Mouse (Mus musculus) E14TG2a.4 (cell line): ENCODE data around the gene Agxt.

ENCODE experiments used
- CTCF ChIP-seq: conservative IDR thresholded peaks from 2 replicates; pipeline ENCODE4 v1.5.1; 2014; ENCODE audit warnings: low read length
- POU5F1 ChIP-seq: IDR thresholded peaks from 2 replicates; pipeline ENCODE4 v1.6.1; 2014; ENCODE audit warnings: low read length, borderline replicate concordance

DNA sequence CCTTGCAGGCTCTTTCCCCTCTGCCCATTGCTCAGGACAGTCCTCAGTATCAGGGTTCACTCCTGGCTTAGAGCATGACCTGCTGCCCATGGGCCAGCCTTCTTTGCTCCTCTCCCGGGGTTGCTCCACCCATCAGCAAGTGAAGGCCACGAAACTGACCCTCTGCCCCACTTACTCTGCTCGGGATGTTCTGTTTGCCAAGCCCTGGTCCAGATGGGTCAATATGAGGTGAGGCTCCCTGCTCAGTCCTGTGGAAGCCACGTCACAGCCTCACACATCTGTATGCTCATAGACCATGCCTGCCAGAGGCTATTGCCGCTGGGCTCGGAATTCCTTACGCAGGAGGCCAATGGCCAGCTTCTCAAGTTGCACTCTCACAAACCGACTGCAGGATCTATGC is 6.8 kb upstream of the Agxt start:
- TF ChIP-seq CTCF (no peak), POU5F1 (no peak)
